ENCODE assay signal across 15 mouse cellular contexts in the genomic region with DNA sequence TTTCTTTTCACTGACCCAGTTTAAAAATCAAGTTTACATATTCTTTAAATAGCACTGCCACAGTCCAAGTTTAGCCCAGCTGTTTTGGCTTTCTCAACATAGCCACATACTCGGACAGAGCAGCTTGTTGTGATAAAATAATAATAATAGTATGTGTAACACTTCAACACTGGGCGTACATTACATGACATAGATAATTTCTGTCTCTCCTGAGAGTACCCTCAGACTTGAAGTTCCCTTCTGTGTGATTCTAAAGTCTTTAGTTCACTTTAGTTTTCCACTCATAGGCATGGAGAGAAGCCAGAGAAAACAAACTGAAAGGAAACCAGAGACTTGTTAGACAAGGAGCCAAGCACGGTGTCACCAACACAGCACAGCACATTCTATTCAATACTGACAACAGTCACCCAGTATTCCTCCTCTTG.
DNase-seq lines count a peak whose midpoint lies in the region; ATAC-seq and TF ChIP-seq lines count a peak whose summit lies in the region.
"Had no signal": no experiment of that assay in that cellular context is flagged by ENCODE, and none has a peak within 500 bp of the region (broad histone marks: within the 10 kb centered on the region; RNA-seq: fewer than 3 reads in every experiment).

No protein-coding gene starts in this region.

- no peak for TF ChIP-seq EP300 in stomach, postnatal 0 days (optimal IDR thresholded peaks at IDR 0.05)

- no peaks in the 10 kb centered on the region for H3K4me1 ChIP-seq in lung, embryonic 15.5 days
- no peaks in the 10 kb centered on the region for H3K4me1 ChIP-seq in intestine, embryonic 15.5 days (replicated peaks)
- no peaks in the 10 kb centered on the region for H3K4me1 ChIP-seq in stomach, postnatal 0 days (replicated peaks; ENCODE audit: control insufficient read depth, insufficient read depth)
- no peaks in the 10 kb centered on the region for H3K4me1 ChIP-seq in forebrain, postnatal 0 days (ENCODE audit: insufficient read depth)
- H3K4me1 ChIP-seq: neural tube, embryonic 13.5 days had no signal

- no peak overlapping the region for H3K9ac ChIP-seq in lung, embryonic 15.5 days
- no peak overlapping the region for H3K9ac ChIP-seq in intestine, embryonic 15.5 days
- H3K9ac ChIP-seq in stomach, postnatal 0 days (ENCODE audit: low read length): no peak overlapping the region
- H3K9ac ChIP-seq in forebrain, postnatal 0 days: no peak overlapping the region
- H3K9ac ChIP-seq: neural tube, embryonic 13.5 days had no signal

- no peaks in the 10 kb centered on the region for H3K36me3 ChIP-seq in lung, embryonic 15.5 days
- H3K36me3 ChIP-seq in intestine, embryonic 15.5 days: no peaks in the 10 kb centered on the region
- no peaks in the 10 kb centered on the region for H3K36me3 ChIP-seq in stomach, postnatal 0 days (ENCODE audit: control insufficient read depth, insufficient read depth, low read length)
- no peaks in the 10 kb centered on the region for H3K36me3 ChIP-seq in forebrain, postnatal 0 days (ENCODE audit: insufficient read depth)
- H3K36me3 ChIP-seq: neural tube, embryonic 13.5 days had no signal

- no peak overlapping the region for H3K4me3 ChIP-seq in lung, embryonic 15.5 days
- H3K4me3 ChIP-seq in intestine, embryonic 15.5 days (replicated peaks): no peak overlapping the region
- no peak overlapping the region for H3K4me3 ChIP-seq in stomach, postnatal 0 days (ENCODE audit: low read depth, low read length)
- H3K4me3 ChIP-seq in forebrain, postnatal 0 days (ENCODE audit: low read depth, low read length): no peak overlapping the region
- H3K4me3 ChIP-seq: neural tube, embryonic 13.5 days had no signal

- H3K27ac ChIP-seq in lung, embryonic 15.5 days: peak overlapping the region; percentile 51
- H3K27ac ChIP-seq in intestine, embryonic 15.5 days: no peak overlapping the region
- H3K27ac ChIP-seq in stomach, postnatal 0 days (replicated peaks): 0 out of 2 replicates have a peak overlapping the region, but pooled peaks have one; percentile 5
- no peak overlapping the region for H3K27ac ChIP-seq in forebrain, postnatal 0 days (ENCODE audit: low read depth, low read length)
- H3K27ac ChIP-seq: neural tube, embryonic 13.5 days had no signal

- WGBS in lung, embryonic 15.5 days: 33% methylated on average over 3 of the region's 3 CpGs
- 38% methylated on average over 3 of the region's 3 CpGs for WGBS in intestine, embryonic 15.5 days
- 41% methylated on average over 3 of the region's 3 CpGs for WGBS in stomach, postnatal 0 days
- WGBS in forebrain, postnatal 0 days: 63% methylated on average over 3 of the region's 3 CpGs

- no peaks in the 10 kb centered on the region for H3K9me3 ChIP-seq in lung, embryonic 15.5 days
- H3K9me3 ChIP-seq in intestine, embryonic 15.5 days: no peaks in the 10 kb centered on the region
- no peaks in the 10 kb centered on the region for H3K9me3 ChIP-seq in stomach, postnatal 0 days (ENCODE audit: control insufficient read depth, low read length)
- no peaks in the 10 kb centered on the region for H3K9me3 ChIP-seq in forebrain, postnatal 0 days (ENCODE audit: low read length)
- H3K9me3 ChIP-seq: neural tube, embryonic 13.5 days had no signal

- peak; percentile 3 for DNase-seq in gastrocnemius, adult 18-20 months (ENCODE audit: low spot score)
- DNase-seq in gastrocnemius, adult 8-10 months (ENCODE audit: low spot score in 2 of 2): no peak
- DNase-seq in lung, adult 18-20 months: no peak
- no peak for DNase-seq in stomach, postnatal 0 days (ENCODE audit: low spot score)
- DNase-seq in forebrain, postnatal 0 days: no peak
- DNase-seq in embryo, embryonic 11 days: no peak
- DNase-seq: adrenal gland, adult 8-10 months; B cell, adult 2 months; kidney, adult 18-20 months; right cerebral cortex, postnatal 14 days had no signal

- no peak for TF ChIP-seq CTCF in stomach, postnatal 0 days (IDR thresholded peaks at IDR 0.05; ENCODE audit: low read depth)
- TF ChIP-seq CTCF in forebrain, postnatal 0 days (IDR thresholded peaks at IDR 0.05; ENCODE audit: low read depth): no peak

- H3K27me3 ChIP-seq in lung, embryonic 15.5 days: no peaks in the 10 kb centered on the region
- no peaks in the 10 kb centered on the region for H3K27me3 ChIP-seq in intestine, embryonic 15.5 days (replicated peaks)
- H3K27me3 ChIP-seq in stomach, postnatal 0 days (ENCODE audit: control insufficient read depth, insufficient read depth, low read length): no peaks in the 10 kb centered on the region
- no peaks in the 10 kb centered on the region for H3K27me3 ChIP-seq in forebrain, postnatal 0 days (ENCODE audit: insufficient read depth, low read length)
- H3K27me3 ChIP-seq: neural tube, embryonic 13.5 days had no signal

- peak overlapping the region; percentile 24; the same call in 1 of the 2 replicates for H3K4me2 ChIP-seq in lung, embryonic 15.5 days
- no peak overlapping the region for H3K4me2 ChIP-seq in intestine, embryonic 15.5 days (replicated peaks)
- H3K4me2 ChIP-seq in stomach, postnatal 0 days (replicated peaks; ENCODE audit: low read depth): 0 out of 2 replicates have a peak overlapping the region, but pooled peaks have one; percentile 3
- no peak overlapping the region for H3K4me2 ChIP-seq in forebrain, postnatal 0 days (ENCODE audit: low read depth)
- H3K4me2 ChIP-seq: liver, embryonic 11.5 days; midbrain, embryonic 11.5 days; neural tube, embryonic 13.5 days had no signal

- ATAC-seq in lung, embryonic 15.5 days (ENCODE audit: borderline replicate concordance, extremely low read depth, low FRiP score, low TSS enrichment): peak; percentile 81; the same call in 1 of the 2 replicates
- peak; percentile 68; the same call in 1 of the 2 replicates for ATAC-seq in intestine, embryonic 15.5 days
- no peak for ATAC-seq in stomach, postnatal 0 days (ENCODE audit: low FRiP score, low TSS enrichment)
- no peak for ATAC-seq in forebrain, postnatal 0 days

Comparison
In these comparisons a context has a peak if more than half of its experiments do, and no peak if none do; other contexts are left out.
1. ATAC-seq: peak in lung, embryonic 15.5 days (single experiment) and intestine, embryonic 15.5 days (single experiment); none in stomach, postnatal 0 days (single experiment) and forebrain, postnatal 0 days (single experiment).
2. H3K27ac ChIP-seq: peak in lung, embryonic 15.5 days (single experiment) and stomach, postnatal 0 days (single experiment); none in intestine, embryonic 15.5 days (single experiment) and forebrain, postnatal 0 days (single experiment).
3. H3K4me2 ChIP-seq: peak in lung, embryonic 15.5 days (single experiment) and stomach, postnatal 0 days (single experiment); none in intestine, embryonic 15.5 days (single experiment) and forebrain, postnatal 0 days (single experiment).